Mouse (Mus musculus) midbrain, embryonic 16.5 days (tissue): ENCODE measurements around the gene Minos1. TPM values are rescaled to one million over a fixed set of nuclear protein-coding genes. Genes with fewer than 3 reads are reported as not detected.

Source experiments
- ATAC-seq: fragments of 200-750 bp; cut with Nextera tagmentation; 2 replicates; pipeline ENCODE4 v1.8.0; 2017; ENCODE audit warnings: moderate TSS enrichment
- H3K27ac ChIP-seq: fragments of 300-500 bp; sonication (generic); 2 replicates; pipeline ENCODE4 v1.5.1; 2014; ENCODE audit warnings: mild to moderate bottlenecking, low read length, mixed read lengths
- H3K27me3 ChIP-seq: fragments of 300-500 bp; sonication (generic); 2 replicates; pipeline ENCODE4 v1.6.1; 2014; ENCODE audit warnings: low read depth, low read length, mixed read lengths; ENCODE audit not compliant: control insufficient read depth, insufficient read depth
- H3K36me3 ChIP-seq: fragments of 300-500 bp; sonication (generic); 2 replicates; pipeline ENCODE4 v1.6.1; 2014; ENCODE audit warnings: mild to moderate bottlenecking, low read length, moderate library complexity, mixed read lengths; ENCODE audit not compliant: control insufficient read depth, insufficient read depth
- H3K4me1 ChIP-seq: fragments of 300-500 bp; sonication (generic); 2 replicates; pipeline ENCODE4 v1.6.1; 2014; ENCODE audit warnings: mild to moderate bottlenecking, low read length, mixed read lengths; ENCODE audit not compliant: control insufficient read depth, insufficient read depth
- H3K4me2 ChIP-seq: fragments of 300-500 bp; sonication (generic); 2 replicates; pipeline ENCODE4 v1.6.1; 2014; ENCODE audit warnings: mild to moderate bottlenecking, low read length, mixed read lengths
- H3K4me3 ChIP-seq: fragments of 300-500 bp; sonication (generic); 2 replicates; pipeline ENCODE4 v1.5.1; 2014; ENCODE audit warnings: low read depth, mild to moderate bottlenecking, low read length, moderate library complexity, mixed read lengths
- H3K9ac ChIP-seq: fragments of 300-500 bp; sonication (generic); 2 replicates; pipeline ENCODE4 v1.6.1; 2014; ENCODE audit warnings: low read depth, low read length, mixed read lengths
- H3K9me3 ChIP-seq: fragments of 300-500 bp; sonication (generic); replicated peaks from 2 replicates; pipeline ENCODE4 v1.6.1; 2014; ENCODE audit warnings: mild to moderate bottlenecking, low read length, mixed read lengths; ENCODE audit not compliant: control insufficient read depth, poor library complexity, severe bottlenecking
- WGBS: fragments of 180-500 bp; shearing (Covaris S2); extraction: QIAGEN DNeasy Blood & Tissue Kit; methylation state at CpG from one replicate; pipeline ENCODE4 v1.1.7; 2014; 5-methylcytosine and 5-hydroxymethylcytosine counted together
- polyA plus RNA-seq: library from polyadenylated mRNA; unstranded; fragments of >200 nt; fragmentation: Nextera tagmentation; extraction: Ambion mirVana; gene quantifications from 2 replicates; pipeline ENCODE4 v1.2.1, GENCODE M21; 2015

Gene Minos1
- polyA plus RNA-seq, 1 experiment from 2014 or later: 343 TPM

DNA sequence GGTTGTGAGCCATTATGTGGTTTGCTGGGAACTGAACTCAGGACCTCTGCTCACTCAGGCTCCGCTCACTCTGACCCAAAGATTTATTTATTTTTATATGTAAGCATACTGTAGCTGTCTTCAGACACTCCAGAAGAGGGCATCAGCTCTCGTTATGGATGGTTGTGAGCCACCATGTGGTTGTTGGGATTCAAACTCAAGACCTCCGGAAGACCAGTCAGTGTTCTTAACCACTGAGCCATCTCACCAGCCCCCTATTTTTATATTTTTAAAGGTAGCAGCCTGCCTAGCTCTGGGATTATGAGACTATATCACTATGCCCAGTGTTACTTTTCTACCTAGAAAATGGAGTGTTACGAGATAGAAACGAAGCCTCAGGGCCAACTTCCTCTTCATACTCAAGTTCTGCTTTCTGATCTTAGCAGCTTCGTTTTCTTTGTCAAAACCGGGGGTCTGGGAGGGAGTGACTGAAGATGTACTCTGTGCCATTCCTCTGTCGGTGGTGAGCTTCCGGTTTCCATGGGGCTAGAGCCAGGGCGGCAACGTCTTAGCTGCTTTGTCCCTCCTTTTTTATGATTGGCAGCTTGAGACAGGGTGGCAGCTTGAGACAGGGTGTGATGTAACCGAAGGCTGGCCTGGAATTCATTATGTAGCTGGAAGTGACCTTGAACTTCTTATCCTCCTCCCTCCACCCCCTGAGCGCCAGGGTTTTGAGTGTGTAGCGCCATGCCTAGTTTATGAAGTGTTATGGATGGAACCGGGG is 38.3 kb upstream of the Minos1 start:
- no peaks in the 10 kb centered on the region for H3K4me1 ChIP-seq
- WGBS: 73% methylated on average over 15 of the region's 15 CpGs
- no peaks in the 10 kb centered on the region for H3K36me3 ChIP-seq
- no peaks in the 10 kb centered on the region for H3K27me3 ChIP-seq
- no peaks in the 10 kb centered on the region for H3K9me3 ChIP-seq
- H3K4me2 ChIP-seq: no peak overlapping the region
- no peak for ATAC-seq
- H3K9ac ChIP-seq: no peak overlapping the region
- H3K27ac ChIP-seq: no peak overlapping the region
- no peak overlapping the region for H3K4me3 ChIP-seq

DNA sequence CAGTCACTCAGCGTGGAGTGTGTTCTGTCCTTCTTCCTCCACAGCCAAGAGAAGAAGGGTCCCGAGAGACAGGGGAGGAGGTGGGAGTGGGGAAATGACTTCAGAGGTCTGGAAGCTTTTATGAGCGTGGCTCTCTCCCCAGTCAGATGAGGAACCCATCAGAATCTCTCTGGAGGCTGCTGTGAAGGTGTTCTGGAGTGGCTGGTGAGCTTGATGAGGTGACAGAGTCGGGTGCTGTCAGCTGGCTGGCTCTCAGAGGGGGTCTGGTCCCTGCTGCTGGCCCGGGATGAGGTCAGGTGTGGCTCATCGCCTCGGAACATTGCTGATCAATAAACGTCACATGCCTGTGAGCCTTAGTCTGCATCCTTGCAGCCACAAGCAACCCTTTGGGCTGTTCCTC is 36.2 kb upstream of the Minos1 start:
- WGBS: 80% methylated on average over 8 of the region's 8 CpGs
- Histone ChIP-seq H3K4me1 (no peaks in the 10 kb centered on the region), H3K27me3 (no peaks in the 10 kb centered on the region), H3K9ac (no peak overlapping the region), H3K27ac (no peak overlapping the region), H3K4me3 (no peak overlapping the region), H3K9me3 (no peaks in the 10 kb centered on the region), H3K4me2 (no peak overlapping the region), H3K36me3 (no peaks in the 10 kb centered on the region)
- no peak for ATAC-seq

- ATAC-seq: no peak
- Histone ChIP-seq H3K4me3 (no peak overlapping the region), H3K27me3 (no peaks in the 10 kb centered on the region), H3K4me1 (no peaks in the 10 kb centered on the region), H3K27ac (no peak overlapping the region), H3K9me3 (no peaks in the 10 kb centered on the region), H3K36me3 (no peaks in the 10 kb centered on the region), H3K4me2 (no peak overlapping the region), H3K9ac (no peak overlapping the region)
- 87% methylated on average over 8 of the region's 8 CpGs for WGBS
Observed at GRCm38 (mm10) chr4:139166244-139166643, 35.3 kb upstream of the Minos1 start.

DNA sequence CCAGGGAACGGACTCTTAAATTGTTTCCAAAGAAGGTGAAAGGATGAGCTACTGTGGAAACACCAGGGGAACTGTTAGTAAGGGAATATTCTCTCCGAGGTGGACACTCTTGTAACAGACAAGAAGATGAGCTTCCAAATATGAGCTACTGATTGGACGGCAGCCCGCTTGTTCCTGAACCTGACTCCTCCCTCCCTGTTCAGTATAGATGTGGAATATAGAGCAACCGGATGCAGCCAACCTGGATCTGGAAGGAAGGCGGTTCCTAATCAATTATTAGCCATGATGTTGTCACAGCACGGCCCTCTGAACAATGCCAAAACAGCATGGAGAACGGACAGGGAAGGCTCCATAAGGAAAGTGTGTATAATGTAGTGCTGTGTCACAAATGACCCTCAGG is 34.3 kb upstream of the Minos1 start:
- H3K27ac ChIP-seq: no peak overlapping the region
- H3K4me2 ChIP-seq: no peak overlapping the region
- WGBS: 86% methylated on average over 8 of the region's 8 CpGs
- no peak for ATAC-seq
- no peaks in the 10 kb centered on the region for H3K9me3 ChIP-seq
- H3K4me3 ChIP-seq: no peak overlapping the region
- no peak overlapping the region for H3K9ac ChIP-seq
- H3K36me3 ChIP-seq: no peaks in the 10 kb centered on the region
- no peaks in the 10 kb centered on the region for H3K4me1 ChIP-seq
- H3K27me3 ChIP-seq: no peaks in the 10 kb centered on the region

- no peak for ATAC-seq
- no peaks in the 10 kb centered on the region for H3K36me3 ChIP-seq
Observed at GRCm38 (mm10) chr4:139164082-139164481, 33.2 kb upstream of the Minos1 start.

DNA sequence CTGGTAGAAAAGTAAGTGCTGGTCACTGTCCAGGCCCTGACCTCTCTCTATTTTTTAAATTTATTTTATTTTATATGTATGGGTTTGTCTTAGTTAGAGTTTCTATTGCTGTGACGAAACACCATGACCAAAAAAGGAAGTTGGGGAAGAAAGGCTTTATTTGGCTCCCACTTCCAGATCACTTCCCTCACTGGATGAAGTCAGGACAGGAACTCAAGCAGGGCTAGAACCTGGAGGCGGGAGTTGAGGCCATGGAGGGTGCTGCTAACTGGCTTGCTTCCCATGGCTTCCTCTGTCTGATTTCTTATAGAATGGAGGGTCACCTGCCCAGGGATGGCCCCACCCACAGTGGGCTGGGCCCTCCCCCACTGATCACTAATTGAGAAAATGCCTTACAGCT is 30.2 kb upstream of the Minos1 start:
- H3K4me2 ChIP-seq: no peak overlapping the region
- 72% methylated on average over 2 of the region's 2 CpGs for WGBS
- H3K36me3 ChIP-seq: no peaks in the 10 kb centered on the region
- H3K4me1 ChIP-seq: no peaks in the 10 kb centered on the region
- H3K4me3 ChIP-seq: no peak overlapping the region
- ATAC-seq: no peak
- H3K27ac ChIP-seq: no peak overlapping the region
- no peak overlapping the region for H3K9ac ChIP-seq
- no peaks in the 10 kb centered on the region for H3K9me3 ChIP-seq
- no peaks in the 10 kb centered on the region for H3K27me3 ChIP-seq

More at GRCm38 (mm10) chr4:139164082-139164481, 33.2 kb upstream of the Minos1 start:
- H3K4me2 ChIP-seq: no peak overlapping the region
- H3K4me3 ChIP-seq: no peak overlapping the region
- H3K4me1 ChIP-seq: no peaks in the 10 kb centered on the region
- WGBS: 92% methylated on average over 6 of the region's 6 CpGs
- H3K27me3 ChIP-seq: no peaks in the 10 kb centered on the region
- no peaks in the 10 kb centered on the region for H3K9me3 ChIP-seq
- no peak overlapping the region for H3K9ac ChIP-seq
- H3K27ac ChIP-seq: no peak overlapping the region

DNA sequence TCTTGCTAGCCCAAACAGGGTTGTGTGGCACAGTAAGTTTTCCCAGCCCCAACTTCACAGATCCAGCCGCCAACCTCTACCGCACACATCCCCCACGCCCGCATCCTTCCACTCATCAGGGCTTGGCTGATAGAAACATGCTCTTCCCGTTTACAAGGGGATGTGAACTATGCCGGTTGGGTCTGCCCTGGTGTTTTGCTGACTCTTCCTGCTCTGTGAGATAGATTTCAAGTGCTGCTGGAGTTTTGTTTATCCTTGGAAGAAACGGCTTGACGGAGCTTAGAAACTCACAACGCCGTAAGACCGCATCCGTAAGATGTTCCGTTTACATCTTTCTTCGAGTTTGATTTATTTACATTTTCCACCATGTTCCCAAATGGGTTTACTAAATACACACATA is 27.4 kb upstream of the Minos1 start:
- H3K9me3 ChIP-seq: no peaks in the 10 kb centered on the region
- 91% methylated on average over 14 of the region's 14 CpGs for WGBS
- no peak overlapping the region for H3K9ac ChIP-seq
- no peaks in the 10 kb centered on the region for H3K4me1 ChIP-seq
- H3K27me3 ChIP-seq: no peaks in the 10 kb centered on the region
- H3K4me2 ChIP-seq: no peak overlapping the region
- no peak overlapping the region for H3K27ac ChIP-seq
- no peaks in the 10 kb centered on the region for H3K36me3 ChIP-seq
- ATAC-seq: no peak
- no peak overlapping the region for H3K4me3 ChIP-seq

DNA sequence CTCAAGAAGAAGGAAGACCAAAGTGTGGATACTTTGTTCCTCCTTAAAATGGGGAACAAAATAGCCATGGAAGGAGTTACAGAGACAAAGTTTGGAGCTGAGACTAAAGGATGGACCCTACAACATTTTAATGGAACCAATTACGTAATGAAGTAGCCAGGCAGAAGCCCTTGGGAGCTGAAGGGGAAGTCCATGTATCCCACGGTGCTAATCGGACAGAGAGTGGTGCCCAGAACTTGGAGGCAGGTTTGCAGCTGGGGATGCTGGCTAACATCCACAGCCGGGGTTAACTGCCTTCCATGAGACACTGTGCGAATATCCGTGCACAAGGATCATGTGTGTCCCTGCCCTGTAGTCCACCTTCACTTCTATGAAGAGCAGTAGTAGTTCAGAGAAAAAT is 25.6 kb upstream of the Minos1 start:
- no peak overlapping the region for H3K9ac ChIP-seq
- no peaks in the 10 kb centered on the region for H3K36me3 ChIP-seq
- no peak overlapping the region for H3K4me2 ChIP-seq
- H3K4me3 ChIP-seq: no peak overlapping the region
- no peaks in the 10 kb centered on the region for H3K9me3 ChIP-seq
- no peak for ATAC-seq
- WGBS: 87% methylated on average over 6 of the region's 6 CpGs
- H3K27ac ChIP-seq: no peak overlapping the region
- H3K4me1 ChIP-seq: no peaks in the 10 kb centered on the region
- H3K27me3 ChIP-seq: no peaks in the 10 kb centered on the region

DNA sequence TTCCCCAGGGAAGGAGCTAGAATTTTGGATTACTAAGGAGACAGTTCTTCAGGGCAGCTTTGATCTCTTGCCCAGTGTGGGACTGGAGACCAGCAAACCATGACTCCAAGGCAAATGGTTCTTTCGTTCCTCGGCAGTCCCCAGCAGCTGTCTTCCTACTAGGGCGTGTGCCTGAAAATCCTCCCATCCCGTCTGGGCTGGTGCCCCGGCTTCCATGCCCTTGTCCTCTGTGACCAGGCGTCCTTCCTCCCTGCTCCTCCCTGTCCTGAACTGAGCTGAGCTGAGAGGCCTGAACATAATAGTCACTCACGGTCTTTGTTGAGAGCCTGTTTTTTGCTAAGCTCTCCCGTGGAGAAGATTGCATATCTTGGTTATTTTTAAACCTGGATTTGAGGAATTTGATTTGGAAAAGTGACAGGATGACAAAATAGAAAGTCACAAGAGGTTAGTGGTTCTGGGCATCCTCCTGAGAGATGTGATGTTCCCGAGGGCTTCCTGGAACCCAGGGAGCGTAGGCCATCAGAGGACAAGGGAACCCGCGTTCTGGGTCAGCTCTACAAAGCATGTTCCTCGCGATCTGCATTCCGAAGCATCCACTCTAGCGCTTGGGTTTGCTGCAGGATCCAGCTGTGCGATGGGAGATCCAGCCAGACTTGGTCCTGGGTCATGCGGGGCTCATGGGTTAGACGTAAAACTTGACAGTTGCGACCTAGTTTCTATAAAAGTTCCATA is 23.8 kb upstream of the Minos1 start:
- H3K9ac ChIP-seq: no peak overlapping the region
- WGBS: 82% methylated on average over 20 of the region's 20 CpGs
- H3K4me3 ChIP-seq: no peak overlapping the region
- H3K4me1 ChIP-seq: no peaks in the 10 kb centered on the region
- no peaks in the 10 kb centered on the region for H3K27me3 ChIP-seq
- ATAC-seq: no peak
- no peak overlapping the region for H3K27ac ChIP-seq
- H3K36me3 ChIP-seq: no peaks in the 10 kb centered on the region
- no peak overlapping the region for H3K4me2 ChIP-seq
- H3K9me3 ChIP-seq: no peaks in the 10 kb centered on the region
